Mouse (Mus musculus) C2C12 (cell line): ENCODE data around the gene Oprm1.

Source experiments
- CTCF ChIP-seq: IDR thresholded peaks from one replicate; pipeline ENCODE4 v1.5.1; 2011; ENCODE audit not compliant: control insufficient read depth, insufficient read depth, insufficient read length
- USF1 ChIP-seq: IDR thresholded peaks from one replicate; pipeline ENCODE4 v1.6.1; 2011; ENCODE audit warnings: low read depth, mild to moderate bottlenecking, control low read depth, moderate library complexity

GRCm38 (mm10) chr10:7037194-7037593 lies 278.9 kb downstream of the Oprm1 start:
- TF ChIP-seq CTCF (no peak), USF1 (no peak)
